Mouse (Mus musculus): Measurements from ENCODE around the gene Stt3b. TPM values are rescaled to one million over a fixed set of nuclear protein-coding genes. Genes with fewer than 3 reads are reported as not detected.

Gene Stt3b
- polyA plus RNA-seq (2017; shearing (Covaris generic)): 88.8 TPM

DNA sequence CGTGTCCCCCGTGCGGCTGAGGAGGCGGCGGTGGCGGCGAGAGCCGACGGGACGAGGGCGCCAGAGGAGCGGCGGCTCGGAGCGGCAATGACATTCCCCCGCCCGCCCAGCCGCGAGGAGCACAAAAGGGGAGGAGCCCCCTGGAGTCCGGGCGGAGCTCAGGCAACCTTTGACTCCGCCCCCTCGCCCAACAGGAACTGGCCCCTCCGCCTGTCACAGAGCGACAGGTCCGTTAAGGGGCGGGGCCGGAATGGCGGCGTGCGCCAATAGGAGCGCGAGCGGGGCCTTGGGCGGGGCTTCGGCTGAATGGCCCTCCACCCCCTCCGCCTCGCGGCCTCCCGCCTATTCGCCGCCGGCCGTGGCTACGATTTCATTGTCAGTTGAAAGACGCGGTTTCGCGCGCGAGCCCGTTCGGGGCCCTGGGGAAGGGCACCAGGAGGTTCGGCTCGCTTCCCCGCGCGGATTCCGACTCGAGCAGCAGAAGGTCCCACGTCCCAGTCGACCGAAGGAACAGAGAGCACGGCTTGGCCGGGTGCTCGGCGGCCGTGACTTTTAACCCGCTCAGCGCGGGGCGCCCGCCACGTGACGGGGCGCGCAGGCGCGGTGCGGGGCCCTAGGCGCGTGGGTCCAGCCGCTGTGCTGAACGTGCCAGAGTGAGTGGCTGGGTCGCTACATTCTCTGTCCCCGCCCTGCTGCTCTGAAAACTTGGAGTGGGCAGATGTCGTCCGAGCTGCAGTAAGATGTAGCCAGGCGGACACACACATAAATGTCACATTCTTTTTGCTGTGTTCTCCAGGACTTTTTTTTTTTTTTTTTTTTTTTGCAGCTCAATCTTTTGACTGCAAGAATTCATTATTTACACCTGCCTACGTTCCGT is at the start of gene Stt3b:
Stt3b (minus strand) TSS at position 76 of the 877 bp plus-strand sequence.

